Mouse (Mus musculus): ENCODE measurements around the gene Dxo. TPM values are rescaled to one million over a fixed set of nuclear protein-coding genes. Genes with fewer than 3 reads are reported as not detected.
"Not testable (repeated sequence)": the region's sequence is repeated elsewhere in the genome, so short reads cannot be mapped to it uniquely, and the experiment has no call there.

Dxo gene
- polyA plus RNA-seq (2015; fragmentation: Nextera tagmentation; extraction: Ambion mirVana) = 63.0 and 63.3 TPM in 2 replicates

GRCm38 (mm10) chr17:34836856-34837221 is at the start of gene Dxo, which contains the start of gene Stk19:
Gene Dxo (plus strand): TSS chr17:34837019.
Gene Stk19 (minus strand): TSS chr17:34836945.
- Histone ChIP-seq H3K4me1 (peaks cover 18% of the 10 kb centered on the region), H3K36me3 (peaks cover 38% of the 10 kb centered on the region), H3K4me3 (peak within 1 kb of the TSS; percentile 89), H3K4me2 (peak within 1 kb of the TSS; percentile 99), H3K9ac (peak within 1 kb of the TSS; percentile 65), H3K27me3 (no peaks in the 10 kb centered on the region), H3K27ac (peak within 1 kb of the TSS; percentile 69), H3K9me3 (no peaks in the 10 kb centered on the region)
- ATAC-seq (ENCODE audit: borderline replicate concordance, extremely low read depth, low FRiP score, low TSS enrichment) = peak; percentile 91
- WGBS = under 1% methylated on average over 40 of the region's 40 CpGs

DNA sequence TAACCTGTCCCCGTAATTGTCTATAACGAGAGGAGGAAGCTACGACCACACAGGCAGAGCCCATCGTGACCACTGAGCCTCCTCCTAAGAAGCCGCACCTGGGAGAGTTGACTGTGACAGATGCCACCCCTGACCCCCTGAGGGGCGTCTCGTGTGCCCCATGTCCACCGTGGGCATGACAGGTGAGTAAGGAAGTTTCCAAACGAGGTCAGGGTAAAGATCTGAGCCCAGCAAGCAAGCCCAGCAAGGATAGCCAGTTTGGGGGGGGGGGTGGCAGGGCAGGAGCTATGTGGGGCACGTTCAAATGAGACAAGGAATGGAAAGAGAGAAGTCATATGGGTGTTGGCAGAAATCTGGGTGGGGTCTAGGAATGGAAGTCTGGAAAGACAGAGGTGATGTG is 41.8 kb upstream of the Dxo start:
- Histone ChIP-seq H3K4me2 (no peak overlapping the region), H3K27ac (no peak overlapping the region), H3K4me3 (no peak overlapping the region), H3K27me3 (no peaks in the 10 kb centered on the region), H3K36me3 (no peaks in the 10 kb centered on the region), H3K9ac (no peak overlapping the region), H3K9me3 (no peaks in the 10 kb centered on the region), H3K4me1 (no peaks in the 10 kb centered on the region)
- WGBS = 90% methylated on average over 10 of the region's 10 CpGs
- no peak for ATAC-seq (ENCODE audit: borderline replicate concordance, extremely low read depth, low FRiP score, low TSS enrichment)

DNA sequence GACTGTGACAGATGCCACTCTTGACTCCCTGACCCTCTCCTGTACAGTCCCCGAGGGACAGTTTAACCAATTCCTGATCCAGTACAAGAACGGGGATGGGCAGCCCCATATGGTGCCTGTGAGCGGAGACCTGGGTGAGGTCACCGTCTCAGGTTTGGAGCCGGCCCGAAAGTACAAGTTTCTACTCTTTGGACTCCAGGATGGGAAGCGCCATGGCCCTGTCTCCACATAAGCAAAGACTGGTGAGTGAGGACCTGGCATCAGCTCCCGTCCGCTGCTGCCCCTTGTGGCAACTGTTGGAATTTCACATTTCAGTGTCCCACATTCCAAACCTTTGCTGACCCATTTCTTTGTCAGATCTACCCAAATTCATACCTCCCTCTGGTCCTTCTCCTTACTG is 41.2 kb upstream of the Dxo start:
- Histone ChIP-seq H3K27ac (no peak overlapping the region), H3K9ac (no peak overlapping the region), H3K9me3 (no peaks in the 10 kb centered on the region), H3K4me3 (no peak overlapping the region), H3K27me3 (no peaks in the 10 kb centered on the region), H3K36me3 (no peaks in the 10 kb centered on the region), H3K4me2 (no peak overlapping the region), H3K4me1 (no peaks in the 10 kb centered on the region)
- ATAC-seq (ENCODE audit: borderline replicate concordance, extremely low read depth, low FRiP score, low TSS enrichment) = no peak
- 60% methylated on average over 9 of the region's 9 CpGs for WGBS

GRCm38 (mm10) chr17:34796311-34797140 is 40.3 kb upstream of the Dxo start:
- H3K4me3 ChIP-seq = no peak overlapping the region
- 82% methylated on average over 8 of the region's 8 CpGs for WGBS
- no peaks in the 10 kb centered on the region for H3K36me3 ChIP-seq
- H3K4me2 ChIP-seq = no peak overlapping the region
- no peak overlapping the region for H3K27ac ChIP-seq
- ATAC-seq (ENCODE audit: borderline replicate concordance, extremely low read depth, low FRiP score, low TSS enrichment) = no peak
- no peaks in the 10 kb centered on the region for H3K4me1 ChIP-seq
- H3K9ac ChIP-seq = no peak overlapping the region
- H3K9me3 ChIP-seq = no peaks in the 10 kb centered on the region
- H3K27me3 ChIP-seq = no peaks in the 10 kb centered on the region

GRCm38 (mm10) chr17:34797211-34797995 is 39.4 kb upstream of the Dxo start:
- H3K27ac ChIP-seq; H3K4me3 ChIP-seq; ATAC-seq (ENCODE audit: borderline replicate concordance, extremely low read depth, low FRiP score, low TSS enrichment); H3K27me3 ChIP-seq; H3K4me1 ChIP-seq; H3K9ac ChIP-seq; H3K36me3 ChIP-seq; H3K9me3 ChIP-seq; H3K4me2 ChIP-seq: not testable (repeated sequence)
- WGBS = 81% methylated on average over 10 of the region's 10 CpGs

DNA sequence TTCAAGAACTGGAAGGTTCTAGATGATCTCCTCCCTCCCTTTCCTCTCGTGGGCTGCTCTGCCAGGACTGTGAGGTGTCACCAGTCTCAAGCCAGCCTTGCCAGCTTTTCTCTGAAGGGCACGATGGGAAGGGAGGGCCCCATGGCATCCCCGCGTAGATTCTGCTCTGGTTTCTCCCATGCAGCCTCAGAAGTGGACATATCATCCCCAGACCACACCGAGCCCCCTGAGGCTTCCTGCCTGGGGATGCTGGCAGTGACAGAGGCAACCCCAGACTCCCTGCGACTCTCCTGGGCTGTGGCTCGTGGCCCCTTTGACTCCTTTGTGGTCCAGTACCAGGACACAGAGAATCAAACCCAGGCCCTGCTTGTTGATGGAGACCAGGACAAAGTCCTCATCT is 38.7 kb upstream of the Dxo start:
- not testable (repeated sequence) for H3K36me3 ChIP-seq; H3K27ac ChIP-seq; H3K4me3 ChIP-seq; H3K27me3 ChIP-seq; H3K4me1 ChIP-seq; H3K4me2 ChIP-seq; H3K9ac ChIP-seq; H3K9me3 ChIP-seq; ATAC-seq (ENCODE audit: borderline replicate concordance, extremely low read depth, low FRiP score, low TSS enrichment)
- 73% methylated on average over 7 of the region's 7 CpGs for WGBS

DNA sequence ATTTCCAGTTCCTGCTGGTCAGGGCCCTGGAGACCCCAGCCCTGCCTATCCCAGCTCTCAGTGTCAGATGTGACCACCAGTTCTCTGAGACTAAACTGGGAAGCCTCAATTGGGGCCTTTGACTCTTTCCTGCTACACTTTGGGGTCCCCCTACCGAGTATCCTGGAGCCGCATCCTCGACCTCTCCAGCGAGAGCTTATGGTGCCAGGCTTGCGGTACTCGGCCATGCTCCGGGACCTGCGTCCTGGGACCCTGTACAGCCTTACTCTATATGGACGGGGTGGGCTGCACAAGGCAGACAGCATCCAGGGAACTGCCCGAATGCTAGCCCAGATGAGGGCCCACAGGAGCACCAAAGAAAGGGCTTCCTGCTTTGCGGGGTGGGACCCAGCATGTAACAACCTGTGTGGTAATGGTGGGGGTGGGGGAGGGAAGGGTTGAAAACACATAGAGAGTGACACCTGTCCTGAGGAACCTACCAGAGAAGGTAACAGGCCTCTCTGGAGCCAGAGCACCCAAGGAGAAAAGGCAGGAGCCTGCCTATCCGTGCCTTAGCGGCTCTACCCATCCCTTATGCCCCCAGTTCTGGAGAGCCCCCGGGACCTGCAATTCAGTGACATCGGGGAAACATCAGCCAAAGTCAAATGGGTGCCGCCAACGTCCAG is 37.8 kb upstream of the Dxo start:
- no peak for ATAC-seq (ENCODE audit: borderline replicate concordance, extremely low read depth, low FRiP score, low TSS enrichment)
- Histone ChIP-seq H3K27me3 (no peaks in the 10 kb centered on the region), H3K27ac (no peak overlapping the region), H3K9ac (no peak overlapping the region), H3K4me2 (no peak overlapping the region), H3K9me3 (no peaks in the 10 kb centered on the region), H3K36me3 (no peaks in the 10 kb centered on the region), H3K4me3 (no peak overlapping the region), H3K4me1 (no peaks in the 10 kb centered on the region)
- WGBS = 89% methylated on average over 15 of the region's 17 CpGs

DNA sequence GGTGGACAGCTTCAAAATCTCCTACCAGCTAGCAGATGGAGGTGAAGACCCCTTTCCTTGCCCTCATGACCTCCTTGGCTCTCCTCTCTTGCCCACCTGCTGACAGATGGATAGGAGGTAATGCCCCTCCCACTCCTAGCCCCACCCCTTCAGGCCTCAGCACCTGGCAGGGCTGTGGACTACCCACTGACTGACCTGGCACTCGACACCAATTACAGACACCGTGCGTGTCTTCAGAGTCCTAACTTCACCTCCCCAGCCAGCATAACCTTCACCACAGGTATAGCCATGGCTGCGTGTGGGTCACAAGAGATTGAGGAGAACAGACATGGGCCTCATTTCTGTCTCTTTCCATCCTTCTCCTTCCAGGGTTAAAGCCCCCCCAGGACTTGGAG is 37.3 kb upstream of the Dxo start:
- 80% methylated on average over 4 of the region's 4 CpGs for WGBS
- no peak for ATAC-seq (ENCODE audit: borderline replicate concordance, extremely low read depth, low FRiP score, low TSS enrichment)
- Histone ChIP-seq H3K9ac (no peak overlapping the region), H3K9me3 (no peaks in the 10 kb centered on the region), H3K4me1 (no peaks in the 10 kb centered on the region), H3K36me3 (no peaks in the 10 kb centered on the region), H3K4me2 (no peak overlapping the region), H3K4me3 (no peak overlapping the region), H3K27ac (no peak overlapping the region), H3K27me3 (no peaks in the 10 kb centered on the region)

GRCm38 (mm10) chr17:34800781-34801305 is 36.0 kb upstream of the Dxo start:
- not testable (repeated sequence) for H3K9me3 ChIP-seq; H3K9ac ChIP-seq; H3K27ac ChIP-seq; H3K27me3 ChIP-seq; H3K4me3 ChIP-seq; ATAC-seq (ENCODE audit: borderline replicate concordance, extremely low read depth, low FRiP score, low TSS enrichment); H3K4me1 ChIP-seq; H3K36me3 ChIP-seq; H3K4me2 ChIP-seq
- WGBS = 89% methylated on average over 16 of the region's 16 CpGs

- not testable (repeated sequence) for ATAC-seq (ENCODE audit: borderline replicate concordance, extremely low read depth, low FRiP score, low TSS enrichment); H3K4me3 ChIP-seq; H3K4me2 ChIP-seq; H3K9ac ChIP-seq; H3K4me1 ChIP-seq; H3K9me3 ChIP-seq; H3K36me3 ChIP-seq; H3K27me3 ChIP-seq; H3K27ac ChIP-seq
- 88% methylated on average over 9 of the region's 9 CpGs for WGBS
Measured at GRCm38 (mm10) chr17:34802756-34803155, 34.1 kb upstream of the Dxo start.

DNA sequence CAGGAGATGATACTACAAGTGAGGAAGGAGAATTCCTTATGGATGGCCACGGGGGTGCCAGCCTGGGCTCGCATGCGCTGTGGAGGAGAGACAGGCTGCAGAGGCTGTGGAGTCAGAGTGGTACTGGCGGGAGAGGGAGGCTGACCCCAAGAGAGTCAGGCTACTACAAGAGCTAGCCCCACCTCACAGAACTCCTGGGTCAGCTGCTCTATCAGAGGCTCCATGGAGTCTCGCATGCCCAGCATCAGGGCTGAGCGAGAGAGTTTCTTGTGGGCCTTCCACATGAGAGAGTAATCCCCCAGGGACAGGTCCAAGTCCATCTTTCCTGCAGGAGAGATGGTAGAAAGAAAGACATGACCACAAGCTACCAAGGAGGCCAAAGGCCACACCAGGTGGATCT is 33.5 kb upstream of the Dxo start:
- not testable (repeated sequence) for H3K27me3 ChIP-seq; H3K4me1 ChIP-seq; ATAC-seq (ENCODE audit: borderline replicate concordance, extremely low read depth, low FRiP score, low TSS enrichment); H3K27ac ChIP-seq; H3K36me3 ChIP-seq; H3K4me2 ChIP-seq; H3K9me3 ChIP-seq; H3K9ac ChIP-seq; H3K4me3 ChIP-seq
- 89% methylated on average over 6 of the region's 6 CpGs for WGBS

DNA sequence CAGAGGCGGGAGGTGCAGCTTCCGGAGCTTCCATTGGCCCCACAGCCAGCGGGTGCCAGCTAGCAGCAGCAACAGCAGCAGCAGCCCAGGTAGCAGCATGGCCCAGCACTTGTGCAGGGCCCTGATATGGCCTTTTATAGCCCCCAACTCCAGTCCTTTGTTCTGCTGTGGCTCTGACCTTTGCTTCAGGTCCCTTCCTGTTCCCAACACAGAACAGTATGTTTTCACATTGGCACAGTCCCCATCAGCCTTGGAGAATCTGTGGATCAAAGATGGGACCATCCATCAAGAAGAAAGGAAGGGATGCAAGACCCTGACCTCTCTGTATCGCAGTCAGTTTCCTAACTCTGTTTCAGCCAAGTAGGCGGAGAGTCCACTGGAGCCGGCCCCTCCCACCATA is 32.5 kb upstream of the Dxo start, which contains the start of gene Cyp21a1:
Cyp21a1 (minus strand) TSS at position 261 of the 400 bp plus-strand sequence.
- H3K4me1 ChIP-seq; H3K4me3 ChIP-seq; H3K36me3 ChIP-seq; H3K27ac ChIP-seq; H3K27me3 ChIP-seq; H3K9ac ChIP-seq; H3K4me2 ChIP-seq; H3K9me3 ChIP-seq; ATAC-seq (ENCODE audit: borderline replicate concordance, extremely low read depth, low FRiP score, low TSS enrichment): not testable (repeated sequence)
- 87% methylated on average over 6 of the region's 6 CpGs for WGBS
